Mouse (Mus musculus) MEL (cell line): ENCODE measurements around the gene Med19. TPM values are rescaled to one million over a fixed set of nuclear protein-coding genes. Genes with fewer than 3 reads are reported as not detected.

Experiments used
- DNase-seq: peaks from one replicate; pipeline ENCODE4 v3.0.0; 2011; ENCODE audit warnings: low read depth, low spot score
- H3K27ac ChIP-seq: 2 replicates; pipeline ENCODE4 v1.5.1; 2012; ENCODE audit warnings: low read depth, mild to moderate bottlenecking, control low read depth, low read length, moderate library complexity; ENCODE audit not compliant: control insufficient read depth
- H3K27me3 ChIP-seq, 2 experiments: fragments of 150-350 bp in 1 of 2; sonication (generic) in 1 of 2; 2 replicates each; pipeline ENCODE4 v1.6.1; 2012; ENCODE audit warnings: low read length in 2 of 2, mild to moderate bottlenecking in 2 of 2, improper control_type of control experiment in 1 of 2, moderate library complexity in 1 of 2; ENCODE audit not compliant: insufficient read depth in 2 of 2, control insufficient read depth in 1 of 2
- H3K36me3 ChIP-seq, 2 experiments: 2 replicates each; pipeline ENCODE4 v1.6.1; 2012 to 2014; ENCODE audit warnings: low read length in 2 of 2, improper control_type of control experiment in 1 of 2, inconsistent platforms in 1 of 2, mild to moderate bottlenecking in 1 of 2; ENCODE audit not compliant: insufficient read depth in 2 of 2, control insufficient read depth in 1 of 2
- H3K4me1 ChIP-seq, 2 experiments: fragments of 150-350 bp in 1 of 2; sonication (generic) in 1 of 2; 2 replicates each; pipeline ENCODE4 v1.6.1; 2012; ENCODE audit warnings: low read length in 2 of 2, improper control_type of control experiment in 1 of 2, mild to moderate bottlenecking in 1 of 2; ENCODE audit not compliant: insufficient read depth in 2 of 2, control insufficient read depth in 1 of 2
- H3K4me3 ChIP-seq, 2 experiments: fragments of 150-350 bp in 1 of 2; sonication (generic) in 1 of 2; 2 replicates each; pipeline ENCODE4 v1.5.1; 2012; ENCODE audit warnings: low read depth in 2 of 2, low read length in 2 of 2, mild to moderate bottlenecking in 2 of 2, moderate library complexity in 2 of 2, control low read depth in 1 of 2, improper control_type of control experiment in 1 of 2; ENCODE audit not compliant: control insufficient read depth in 1 of 2, insufficient read depth in 1 of 2
- H3K79me2 ChIP-seq: 2 replicates; pipeline ENCODE4 v1.6.1; 2012; ENCODE audit warnings: mild to moderate bottlenecking, low read length, moderate library complexity; ENCODE audit not compliant: control insufficient read depth, poor library complexity, insufficient read depth
- H3K9ac ChIP-seq: 2 replicates; pipeline ENCODE4 v1.6.1; 2012; ENCODE audit warnings: low read depth, mild to moderate bottlenecking, control low read depth, low read length, moderate library complexity; ENCODE audit not compliant: control insufficient read depth, poor library complexity, severe bottlenecking
- H3K9me3 ChIP-seq: fragments of 150-350 bp; sonication (generic); replicated peaks from 2 replicates; pipeline ENCODE4 v1.6.1; 2012; ENCODE audit warnings: mild to moderate bottlenecking, low read length, improper control_type of control experiment, moderate library complexity; ENCODE audit not compliant: insufficient read depth
- CTCF ChIP-seq, 3 experiments: IDR thresholded peaks in 2 of 3; conservative IDR thresholded peaks in 1 of 3; 2 replicates each; pipeline ENCODE4 v1.5.1; 2011 to 2012; ENCODE audit warnings: low read length in 3 of 3, low read depth in 2 of 3, mild to moderate bottlenecking in 2 of 3, improper control_type of control experiment in 1 of 3, inconsistent platforms in 1 of 3, mixed read lengths in 1 of 3, moderate library complexity in 1 of 3; ENCODE audit not compliant: control insufficient read depth in 1 of 3, insufficient read depth in 1 of 3, poor library complexity in 1 of 3, severe bottlenecking in 1 of 3
- ELF1 ChIP-seq: IDR thresholded peaks from 2 replicates; pipeline ENCODE4 v1.6.1; 2014; ENCODE audit warnings: low read depth, mild to moderate bottlenecking, inconsistent platforms, low read length, improper control_type of control experiment, moderate library complexity
- GABPA ChIP-seq: IDR thresholded peaks from 2 replicates; pipeline ENCODE4 v1.6.1; 2012; ENCODE audit warnings: low read depth, mild to moderate bottlenecking, inconsistent platforms, low read length, improper control_type of control experiment, moderate library complexity
- GATA1 ChIP-seq: IDR thresholded peaks from 2 replicates; pipeline ENCODE4 v1.6.1; 2011; ENCODE audit warnings: low read depth, low read length, improper control_type of control experiment
- MAZ ChIP-seq: IDR thresholded peaks from 2 replicates; pipeline ENCODE4 v1.6.1; 2012; ENCODE audit warnings: low read depth, mild to moderate bottlenecking, inconsistent platforms, low read length, improper control_type of control experiment
- MEF2A ChIP-seq: IDR thresholded peaks from 2 replicates; pipeline ENCODE4 v1.6.1; 2014; ENCODE audit warnings: low read depth, mild to moderate bottlenecking, inconsistent platforms, low read length, improper control_type of control experiment; ENCODE audit not compliant: poor library complexity, insufficient replicate concordance, severe bottlenecking; ENCODE audit errors: extremely low read depth
- POLR2A ChIP-seq, 2 experiments: IDR thresholded peaks; 2 replicates each; pipeline ENCODE4 v1.6.1; 2011 to 2012; ENCODE audit warnings: low read length in 2 of 2, mild to moderate bottlenecking in 2 of 2, control low read depth in 1 of 2, improper control_type of control experiment in 1 of 2, low read depth in 1 of 2, moderate library complexity in 1 of 2; ENCODE audit not compliant: control insufficient read depth in 1 of 2, insufficient read depth in 1 of 2, poor library complexity in 1 of 2
- POLR2AphosphoS2 ChIP-seq: IDR thresholded peaks from 2 replicates; pipeline ENCODE4 v1.6.1; 2011; ENCODE audit warnings: low read length, improper control_type of control experiment
- POLR2AphosphoS5 ChIP-seq: IDR thresholded peaks from 2 replicates; pipeline ENCODE4 v1.6.1; 2012; ENCODE audit warnings: low read depth, borderline replicate concordance, mild to moderate bottlenecking, inconsistent platforms, low read length, moderate library complexity, mixed read lengths
- RAD21 ChIP-seq: IDR thresholded peaks from 2 replicates; pipeline ENCODE4 v1.6.1; 2011; ENCODE audit warnings: mild to moderate bottlenecking, low read depth, low read length, improper control_type of control experiment
- SMC3 ChIP-seq: IDR thresholded peaks from 2 replicates; pipeline ENCODE4 v1.6.1; 2011; ENCODE audit warnings: low read depth, low read length, improper control_type of control experiment
- USF1 ChIP-seq: IDR thresholded peaks from 2 replicates; pipeline ENCODE4 v1.6.1; 2014; ENCODE audit warnings: low read depth, mild to moderate bottlenecking, inconsistent platforms, low read length, improper control_type of control experiment, moderate library complexity
- ZC3H11A ChIP-seq: IDR thresholded peaks from 2 replicates; pipeline ENCODE4 v1.6.1; 2012; ENCODE audit warnings: low read depth, mild to moderate bottlenecking, inconsistent platforms, low read length, improper control_type of control experiment
- ZNF384 ChIP-seq: IDR thresholded peaks from 2 replicates; pipeline ENCODE4 v1.6.1; 2012; ENCODE audit warnings: low read depth, mild to moderate bottlenecking, inconsistent platforms, low read length, improper control_type of control experiment
- polyA plus RNA-seq, 2 experiments: library from polyadenylated mRNA; stranded (reverse) in 1 of 2; unstranded in 1 of 2; fragments of >175 nt in 1 of 2; fragments of >200 nt in 1 of 2; gene quantifications; 2 replicates each; pipeline versions ENCODE4 v1.2.1 to v1.2.4; 2012; ENCODE audit warnings: low replicate concordance in 2 of 2, low read depth in 1 of 2; ENCODE audit not compliant: insufficient read length in 2 of 2, insufficient read depth in 1 of 2, missing spikeins in 1 of 2
- total RNA-seq: library from RNA; depleted of rRNA; stranded (reverse); fragments of 300-350 nt; gene quantifications from 2 replicates; pipeline ENCODE4 v1.2.3, GENCODE M21; 2012

The Med19 gene
- total and polyA plus RNA-seq, 3 experiments, result 18.8 to 26.0 TPM; not detected in 1

GRCm38 (mm10) chr2:84662866-84663265 lies 15.3 kb upstream of the Med19 start:
- H3K27ac ChIP-seq, result no peak overlapping the region
- H3K9me3 ChIP-seq, result no peaks in the 10 kb centered on the region
- H3K4me3 ChIP-seq, result no peak overlapping the region
- no peaks in the 10 kb centered on the region for H3K4me1 ChIP-seq
- TF ChIP-seq ELF1, result no peak
- TF ChIP-seq ZNF384, result peak; percentile 52; the same call in 1 of the 2 replicates
- TF ChIP-seq SMC3, result peak; percentile 85
- peak; percentile 88 for TF ChIP-seq ZC3H11A
- peak; percentile 91 for TF ChIP-seq RAD21
- no peak for TF ChIP-seq USF1
- peak; percentile 65 to 87 (median 69) for TF ChIP-seq CTCF (IDR thresholded peaks at IDR 0.05 in 2 of 3, conservative IDR thresholded peaks at IDR 0.05 in 1 of 3; ENCODE audit: control insufficient read depth in 1 of 3, insufficient read depth in 1 of 3, low read depth in 2 of 3, low read length in 3 of 3, poor library complexity in 1 of 3, severe bottlenecking in 1 of 3)
- TF ChIP-seq, all 39 proteins: peak for 5
- Histone ChIP-seq H3K36me3 (no peaks in the 10 kb centered on the region), H3K79me2 (no peaks in the 10 kb centered on the region), H3K27me3 (no peaks in the 10 kb centered on the region), H3K9ac (no peak overlapping the region)
- peak; percentile 92 for DNase-seq

- TF ChIP-seq GABPA (no peak), POLR2A (IDR thresholded peaks at IDR 0.05; ENCODE audit: control insufficient read depth in 1 of 2, insufficient read depth in 1 of 2, low read depth in 1 of 2, low read length in 2 of 2, poor library complexity in 1 of 2) (no peak), POLR2AphosphoS2 (no peak), MEF2A (no peak), MAZ (no peak)
- Histone ChIP-seq H3K4me3 (no peak overlapping the region), H3K27ac (no peak overlapping the region), H3K27me3 (no peaks in the 10 kb centered on the region), H3K9ac (no peak overlapping the region), H3K36me3 (peaks cover 0 to 12% of the 10 kb centered on the region in 2 experiments; a peak in 2 of 4 replicates), H3K4me1 (peaks cover 0 to 6% of the 10 kb centered on the region in 2 experiments; a peak in 1 of 4 replicates), H3K9me3 (no peaks in the 10 kb centered on the region), H3K79me2 (peaks cover 11% of the 10 kb centered on the region)
- DNase-seq, result no peak
Observed at GRCm38 (mm10) chr2:84666081-84666480, 12.1 kb upstream of the Med19 start.

GRCm38 (mm10) chr2:84669828-84670568 lies 8.2 kb upstream of the Med19 start:
- H3K27ac ChIP-seq, result peak overlapping the region; percentile 14
- H3K9me3 ChIP-seq, result no peaks in the 10 kb centered on the region
- H3K9ac ChIP-seq, result peak overlapping the region; percentile 62
- no peak for DNase-seq
- TF ChIP-seq GATA1 (no peak), POLR2AphosphoS5 (no peak)
- TF ChIP-seq, all 39 proteins: peak for 0
- Histone ChIP-seq H3K4me1 (peaks cover 0 to 6% of the 10 kb centered on the region in 2 experiments; a peak in 1 of 4 replicates), H3K36me3 (peaks cover 0 to 13% of the 10 kb centered on the region in 2 experiments; a peak in 2 of 4 replicates), H3K79me2 (peaks cover 11% of the 10 kb centered on the region), H3K4me3 (peak overlapping the region; percentile 61 to 83), H3K27me3 (no peaks in the 10 kb centered on the region)
